Mouse (Mus musculus) layer of hippocampus, adult 2 months (tissue): ENCODE measurements around the gene Gpr35. TPM values are rescaled to one million over a fixed set of nuclear protein-coding genes. Genes with fewer than 3 reads are reported as not detected.
A peak's percentile ranks its signal among the peaks of the same experiment; 100 is the strongest.

Source experiments
- DNase-seq, 2 experiments: peaks; one replicate each; pipeline ENCODE4 v3.0.0; 2022; ENCODE audit warnings: low spot score in 2 of 2
- H3K27ac ChIP-seq: fragments of 200-600 bp; 2 replicates; pipeline ENCODE4 v1.8.1; 2022
- H3K4me3 ChIP-seq: fragments of 200-600 bp; 2 replicates; pipeline ENCODE4 v1.8.1; 2022; ENCODE audit warnings: mild to moderate bottlenecking
- CTCF ChIP-seq: fragments of 200-600 bp; conservative IDR thresholded peaks from 2 replicates; pipeline ENCODE4 v1.8.1; 2022; ENCODE audit warnings: antibody characterized with exemption, mild to moderate bottlenecking, moderate library complexity
- total RNA-seq, 2 experiments: library from RNA; stranded (reverse); gene quantifications; 2 replicates each; pipeline ENCODE4 v1.2.3; 2021

Gene Gpr35
- total RNA-seq, 2 experiments from 2014 or later: 0.12 to 0.33 TPM

- no peak overlapping the region for H3K4me3 ChIP-seq
- TF ChIP-seq CTCF: no peak
- no peak for DNase-seq
- H3K27ac ChIP-seq: no peak overlapping the region
Observed at GRCm38 (mm10) chr1:92978645-92979044, 28.0 kb downstream of the Gpr35 start.

GRCm38 (mm10) chr1:92979073-92979602 is 28.5 kb downstream of the Gpr35 start:
- peak in 1 of 2 experiments; percentile 7 for DNase-seq
- TF ChIP-seq CTCF: no peak
- Histone ChIP-seq H3K4me3 (no peak overlapping the region), H3K27ac (no peak overlapping the region)

GRCm38 (mm10) chr1:92981056-92981845 is 30.6 kb downstream of the Gpr35 start:
- Histone ChIP-seq H3K27ac (no peak overlapping the region), H3K4me3 (no peak overlapping the region)
- no peak for DNase-seq
- no peak for TF ChIP-seq CTCF

- H3K27ac ChIP-seq: no peak overlapping the region
- DNase-seq: no peak
- TF ChIP-seq CTCF: no peak
- H3K4me3 ChIP-seq: no peak overlapping the region
Observed at GRCm38 (mm10) chr1:92982931-92983605, 32.4 kb downstream of the Gpr35 start.

GRCm38 (mm10) chr1:92984999-92985398 is 34.3 kb downstream of the Gpr35 start:
- DNase-seq: peak in 1 of 2 experiments; percentile 2
- no peak overlapping the region for H3K4me3 ChIP-seq
- peak; percentile 43; the same call in 1 of the 2 replicates for TF ChIP-seq CTCF
- no peak overlapping the region for H3K27ac ChIP-seq

- TF ChIP-seq CTCF: no peak
- Histone ChIP-seq H3K4me3 (no peak overlapping the region), H3K27ac (no peak overlapping the region)
- no peak for DNase-seq
Observed at GRCm38 (mm10) chr1:92988894-92989293, 38.2 kb downstream of the Gpr35 start.

GRCm38 (mm10) chr1:92989891-92990290 is 39.2 kb downstream of the Gpr35 start:
- TF ChIP-seq CTCF: no peak
- Histone ChIP-seq H3K27ac (no peak overlapping the region), H3K4me3 (no peak overlapping the region)
- peak in 1 of 2 experiments; percentile 4 for DNase-seq

- TF ChIP-seq CTCF: no peak
- DNase-seq: no peak
- Histone ChIP-seq H3K4me3 (no peak overlapping the region), H3K27ac (no peak overlapping the region)
Observed at GRCm38 (mm10) chr1:92992214-92992855, 41.7 kb downstream of the Gpr35 start.

- Histone ChIP-seq H3K27ac (no peak overlapping the region), H3K4me3 (no peak overlapping the region)
- DNase-seq: no peak
- TF ChIP-seq CTCF: no peak
Observed at GRCm38 (mm10) chr1:92992880-92993279, 42.2 kb downstream of the Gpr35 start.

- no peak within 1 kb of the TSS for H3K4me3 ChIP-seq
- TF ChIP-seq CTCF: no peak
- DNase-seq: no peak
Observed at GRCm38 (mm10) chr1:93006061-93006460, 55.4 kb downstream of the Gpr35 start, which contains the start of gene Aqp12. Gene Aqp12, plus strand, starts transcription at chr1:93006334.

GRCm38 (mm10) chr1:93009196-93009595 is 58.5 kb downstream of the Gpr35 start:
- no peak for DNase-seq
- TF ChIP-seq CTCF: no peak
- H3K27ac ChIP-seq: no peak overlapping the region
- H3K4me3 ChIP-seq: no peak overlapping the region

More at GRCm38 (mm10) chr1:93006061-93006460, 55.4 kb downstream of the Gpr35 start, which contains the start of gene Aqp12:
- H3K27ac ChIP-seq: no peak within 1 kb of the TSS

GRCm38 (mm10) chr1:93010731-93011130 is 60.1 kb downstream of the Gpr35 start:
- Histone ChIP-seq H3K27ac (no peak overlapping the region), H3K4me3 (no peak overlapping the region)
- no peak for DNase-seq
- TF ChIP-seq CTCF: peak; percentile 73

- H3K4me3 ChIP-seq: no peak overlapping the region
- H3K27ac ChIP-seq: no peak overlapping the region
- DNase-seq: no peak
- TF ChIP-seq CTCF: no peak
Observed at GRCm38 (mm10) chr1:93012103-93012585, 61.5 kb downstream of the Gpr35 start.
